Mouse (Mus musculus): ENCODE data around the gene Ctbp2. TPM values are rescaled to one million over a fixed set of nuclear protein-coding genes. Genes with fewer than 3 reads are reported as not detected.
"Not testable (repeated sequence)": the region's sequence is repeated elsewhere in the genome, so short reads cannot be mapped to it uniquely, and the experiment has no call there.

The Ctbp2 gene
- total RNA-seq, 2 experiments from 2014 or later = 53.0 to 60.3 TPM

GRCm38 (mm10) chr7:133121080-133121607 lies 3.0 kb downstream of the Ctbp2 start:
- no peak for DNase-seq (ENCODE audit: low spot score in 2 of 2)

GRCm38 (mm10) chr7:133120221-133120751 lies 3.9 kb downstream of the Ctbp2 start:
- DNase-seq (ENCODE audit: low spot score in 2 of 2) = no peak

- DNase-seq (ENCODE audit: low spot score in 2 of 2) = no peak
Measured at GRCm38 (mm10) chr7:133117815-133118214, 6.3 kb downstream of the Ctbp2 start.

GRCm38 (mm10) chr7:133116542-133116941 lies 7.6 kb downstream of the Ctbp2 start:
- DNase-seq (ENCODE audit: low spot score in 2 of 2) = no peak

- DNase-seq (ENCODE audit: low spot score in 2 of 2) = no peak
Measured at GRCm38 (mm10) chr7:133115886-133116285, 8.3 kb downstream of the Ctbp2 start.

- peak in 1 of 2 experiments; percentile 38 for DNase-seq (ENCODE audit: low spot score in 2 of 2)
Measured at GRCm38 (mm10) chr7:133114847-133115470, 9.2 kb downstream of the Ctbp2 start.

GRCm38 (mm10) chr7:133113185-133113895 lies 10.8 kb downstream of the Ctbp2 start:
- DNase-seq (ENCODE audit: low spot score in 2 of 2) = no peak

GRCm38 (mm10) chr7:133112351-133112831 lies 11.8 kb downstream of the Ctbp2 start:
- no peak for DNase-seq (ENCODE audit: low spot score in 2 of 2)

GRCm38 (mm10) chr7:133109442-133109841 lies 14.7 kb downstream of the Ctbp2 start:
- DNase-seq (ENCODE audit: low spot score in 2 of 2) = no peak

GRCm38 (mm10) chr7:133108695-133109094 lies 15.5 kb downstream of the Ctbp2 start:
- no peak for DNase-seq (ENCODE audit: low spot score in 2 of 2)

GRCm38 (mm10) chr7:133102578-133102977 lies 21.6 kb downstream of the Ctbp2 start:
- DNase-seq (ENCODE audit: low spot score in 2 of 2) = no peak

GRCm38 (mm10) chr7:133101070-133101469 lies 23.1 kb downstream of the Ctbp2 start:
- no peak for DNase-seq (ENCODE audit: low spot score in 2 of 2)

- no peak for DNase-seq (ENCODE audit: low spot score in 2 of 2)
Measured at GRCm38 (mm10) chr7:133100178-133100577, 24.0 kb downstream of the Ctbp2 start.

- DNase-seq (ENCODE audit: low spot score in 2 of 2) = no peak
Measured at GRCm38 (mm10) chr7:133099266-133099665, 24.9 kb downstream of the Ctbp2 start.

GRCm38 (mm10) chr7:133098118-133098793 lies 25.9 kb downstream of the Ctbp2 start:
- DNase-seq (ENCODE audit: low spot score in 2 of 2) = no peak

GRCm38 (mm10) chr7:133095610-133096009 lies 28.5 kb downstream of the Ctbp2 start:
- DNase-seq (ENCODE audit: low spot score in 2 of 2) = not testable (repeated sequence)

GRCm38 (mm10) chr7:133094711-133095495 lies 29.3 kb downstream of the Ctbp2 start:
- DNase-seq (ENCODE audit: low spot score in 2 of 2) = no peak

- DNase-seq (ENCODE audit: low spot score in 2 of 2) = no peak
Measured at GRCm38 (mm10) chr7:133094161-133094560, 30.0 kb downstream of the Ctbp2 start.

- DNase-seq (ENCODE audit: low spot score in 2 of 2) = no peak
Measured at GRCm38 (mm10) chr7:133093731-133094130, 30.4 kb downstream of the Ctbp2 start.

- DNase-seq (ENCODE audit: low spot score in 2 of 2) = no peak
Measured at GRCm38 (mm10) chr7:133090641-133091040, 33.5 kb downstream of the Ctbp2 start.
